In the genomic region with DNA sequence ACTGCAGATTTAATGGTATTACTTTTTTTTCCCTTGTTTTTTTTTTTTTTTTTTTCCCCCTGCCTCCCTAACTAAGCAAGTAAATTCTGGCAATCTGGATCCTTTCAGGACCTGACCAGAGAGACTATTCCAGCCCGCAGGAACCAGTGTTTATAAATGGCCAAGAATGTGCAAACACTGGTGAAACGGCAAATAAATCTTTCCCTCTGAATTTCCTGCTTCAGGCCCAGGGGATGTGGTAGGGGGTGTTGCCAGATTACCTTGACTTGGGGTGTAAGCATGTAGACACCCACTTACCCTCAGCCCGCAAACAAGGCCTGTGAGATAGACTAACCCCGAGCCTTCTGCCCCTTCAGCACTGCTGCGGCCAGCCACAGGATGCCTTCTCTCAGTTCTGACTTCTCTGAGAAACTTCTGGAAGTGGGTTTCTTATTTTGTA, we compare ENCODE assay signal across 20 mouse cellular contexts. TPM values are rescaled to one million over a fixed set of nuclear protein-coding genes. Genes with fewer than 3 reads are reported as not detected.
A peak's percentile ranks its signal among the peaks of the same experiment; 100 is the strongest.
DNase-seq lines count a peak whose midpoint lies in the region; ATAC-seq lines count a peak whose summit lies in the region.
"Had no signal": no experiment of that assay in that cellular context is flagged by ENCODE, and none has a peak within 500 bp of the region (broad histone marks: within the 10 kb centered on the region; RNA-seq: fewer than 3 reads in every experiment).

No protein-coding gene starts in this region.

- ATAC-seq in lung, embryonic 15.5 days (ENCODE audit: borderline replicate concordance, extremely low read depth, low FRiP score, low TSS enrichment): no peak
- no peak for ATAC-seq in embryonic facial prominence, embryonic 14.5 days (ENCODE audit: low read depth)
- ATAC-seq in erythroblast, adult 5-6 weeks (replicated peaks; ENCODE audit: low FRiP score, poor library complexity, severe bottlenecking): no peak

- no peak overlapping the region for H3K9ac ChIP-seq in lung, embryonic 15.5 days
- H3K9ac ChIP-seq in embryonic facial prominence, embryonic 14.5 days (ENCODE audit: low read depth, low read length): no peak overlapping the region
- H3K9ac ChIP-seq: forebrain, postnatal 0 days; hindbrain, embryonic 12.5 days; liver, embryonic 14.5 days had no signal

- no peaks in the 10 kb centered on the region for H3K27me3 ChIP-seq in lung, embryonic 15.5 days
- H3K27me3 ChIP-seq in embryonic facial prominence, embryonic 14.5 days (replicated peaks; ENCODE audit: control insufficient read depth, insufficient read depth, low read length): no peaks in the 10 kb centered on the region
- H3K27me3 ChIP-seq: CH12.LX had no signal

- H3K27ac ChIP-seq in lung, embryonic 15.5 days: peak overlapping the region; percentile 79
- 0 out of 2 replicates have a peak overlapping the region, but pooled peaks have one; percentile 44 for H3K27ac ChIP-seq in embryonic facial prominence, embryonic 14.5 days (replicated peaks; ENCODE audit: low read depth, low read length)
- H3K27ac ChIP-seq: hindbrain, embryonic 12.5 days; liver, embryonic 14.5 days had no signal

- WGBS in lung, embryonic 15.5 days: 27% methylated on average over 5 of the region's 5 CpGs
- 40% methylated on average over 5 of the region's 5 CpGs for WGBS in embryonic facial prominence, embryonic 14.5 days

- no peak overlapping the region for H3K4me3 ChIP-seq in lung, embryonic 15.5 days
- H3K4me3 ChIP-seq in embryonic facial prominence, embryonic 14.5 days (ENCODE audit: low read depth, low read length): no peak overlapping the region
- H3K4me3 ChIP-seq: hindbrain, embryonic 12.5 days; megakaryocyte, embryonic 14.5 days had no signal

- no peaks in the 10 kb centered on the region for H3K36me3 ChIP-seq in lung, embryonic 15.5 days
- no peaks in the 10 kb centered on the region for H3K36me3 ChIP-seq in embryonic facial prominence, embryonic 14.5 days (ENCODE audit: control insufficient read depth, insufficient read depth, low read length)
- H3K36me3 ChIP-seq: hindbrain, embryonic 12.5 days had no signal

- peak; percentile 15 for DNase-seq in embryo, embryonic 10.5 days (ENCODE audit: low spot score)
- DNase-seq in embryo, embryonic 10 days (ENCODE audit: low spot score): no peak
- DNase-seq in lung, adult 18-20 months: no peak
- DNase-seq in embryonic facial prominence, embryonic 14.5 days (ENCODE audit: low spot score): peak; percentile 52
- peak; percentile 23 for DNase-seq in mesoderm, embryonic 11.5 days (ENCODE audit: low read depth, low spot score)
- DNase-seq in right cerebral cortex, postnatal 10 days (ENCODE audit: low spot score in 2 of 2): no peak

- no peak overlapping the region for H3K4me2 ChIP-seq in lung, embryonic 15.5 days
- no peak overlapping the region for H3K4me2 ChIP-seq in embryonic facial prominence, embryonic 14.5 days (ENCODE audit: low read depth, low read length)
- H3K4me2 ChIP-seq: hindbrain, embryonic 12.5 days had no signal

- H3K4me1 ChIP-seq in lung, embryonic 15.5 days: peaks cover 49% of the 10 kb centered on the region
- peaks cover 42% of the 10 kb centered on the region for H3K4me1 ChIP-seq in embryonic facial prominence, embryonic 14.5 days (ENCODE audit: control insufficient read depth, insufficient read depth, low read length)

- H3K9me3 ChIP-seq in lung, embryonic 15.5 days: no peaks in the 10 kb centered on the region
- H3K9me3 ChIP-seq in embryonic facial prominence, embryonic 14.5 days (ENCODE audit: control insufficient read depth, low read length): no peaks in the 10 kb centered on the region
- H3K9me3 ChIP-seq: hindbrain, embryonic 12.5 days; megakaryocyte, embryonic 14.5 days had no signal

RNA-seq across cellular contexts. Expression of a gene that starts 36.9 kb away (rescaled TPM):
- not detected in 2 replicates for polyA plus RNA-seq in lung, embryonic 15.5 days (2015; fragmentation: Nextera tagmentation; extraction: Ambion mirVana)
- polyA plus RNA-seq in embryonic facial prominence, embryonic 14.5 days (2014; fragmentation: Nextera tagmentation; extraction: Ambion mirVana): not detected in 2 replicates
- not detected in 2 replicates for total RNA-seq in erythroblast, adult 5-6 weeks (2015; ENCODE audit: low replicate concordance)
- total RNA-seq in erythroblast, adult 5-6 weeks (2017; ENCODE audit: low replicate concordance): not detected in 2 replicates
- total RNA-seq: adrenal gland, adult 18-20 months; CH12.LX; forebrain, postnatal 0 days; gastrocnemius, postnatal 10 days; layer of hippocampus, adult 8-10 months; left cerebral cortex, postnatal 10 days had no signal
- polyA plus RNA-seq: brain, embryonic 14.5 days; cerebellum, adult 2 months; forebrain, postnatal 0 days; heart, embryonic 14.5 days; hindbrain, embryonic 12.5 days; liver, embryonic 14.5 days had no signal

Comparison
In these comparisons a context has a peak if more than half of its experiments do, and no peak if none do; other contexts are left out.
1. DNase-seq: peak in embryo, embryonic 10.5 days (single experiment), embryonic facial prominence, embryonic 14.5 days (single experiment) and mesoderm, embryonic 11.5 days (single experiment); none in embryo, embryonic 10 days (single experiment), lung, adult 18-20 months (0 of 2) and right cerebral cortex, postnatal 10 days (0 of 2).